Mouse (Mus musculus) testis, adult 2 months (tissue): ENCODE measurements around the gene Klhdc7a.

Source experiments
- CTCF ChIP-seq: fragments of 200-500 bp; IDR thresholded peaks from 2 replicates; pipeline ENCODE4 v1.5.1; 2012; ENCODE audit warnings: low read depth, mild to moderate bottlenecking, inconsistent platforms, low read length, moderate library complexity; ENCODE audit not compliant: control insufficient read depth, insufficient read depth, insufficient replicate concordance
- POLR2A ChIP-seq: fragments of 200-500 bp; IDR thresholded peaks from 2 replicates; pipeline ENCODE4 v1.6.1; 2012; ENCODE audit warnings: low read depth, mild to moderate bottlenecking, inconsistent platforms, low read length, moderate library complexity; ENCODE audit not compliant: control insufficient read depth

GRCm38 (mm10) chr4:139978716-139979115 lies 10.9 kb upstream of the Klhdc7a start:
- no peak for TF ChIP-seq CTCF
- TF ChIP-seq POLR2A, result no peak
